Comparison of ENCODE assay signal across 12 mouse cellular contexts in genomic region chr9:116350804-116351547, GRCm38 (mm10).
DNase-seq lines count a peak whose midpoint lies in the region; ATAC-seq and TF ChIP-seq lines count a peak whose summit lies in the region.
"Had no signal": no experiment of that assay in that cellular context is flagged by ENCODE, and none has a peak within 500 bp of the region (broad histone marks: within the 10 kb centered on the region; RNA-seq: fewer than 3 reads in every experiment).

No protein-coding gene starts in this region.

- WGBS in cerebellum, adult 2 months, result 58% methylated on average over 10 of the region's 10 CpGs
- WGBS in limb, embryonic 12.5 days, result 77% methylated on average over 10 of the region's 10 CpGs
- 92% methylated on average over 10 of the region's 10 CpGs for WGBS in limb, embryonic 10.5 days
- WGBS in bone marrow, adult 2 months, result 47% methylated on average over 10 of the region's 10 CpGs
- 56% methylated on average over 10 of the region's 10 CpGs for WGBS in limb, embryonic 14.5 days

- no peak overlapping the region for H3K4me2 ChIP-seq in limb, embryonic 12.5 days
- no peak overlapping the region for H3K4me2 ChIP-seq in limb, embryonic 14.5 days (replicated peaks; ENCODE audit: low read depth, low read length, severe bottlenecking)
- H3K4me2 ChIP-seq: forebrain, embryonic 13.5 days; limb, embryonic 15.5 days had no signal

- TF ChIP-seq CTCF in cerebellum, adult 2 months (IDR thresholded peaks at IDR 0.05; ENCODE audit: borderline replicate concordance, insufficient read depth, low read depth, low read length), result no peak
- no peak for TF ChIP-seq CTCF in bone marrow, adult 2 months (IDR thresholded peaks at IDR 0.05; ENCODE audit: control insufficient read depth, insufficient read depth, low read length)

- H3K27me3 ChIP-seq in cerebellum, adult 2 months (ENCODE audit: control insufficient read depth, insufficient read depth, low read length), result no peaks in the 10 kb centered on the region
- no peaks in the 10 kb centered on the region for H3K27me3 ChIP-seq in limb, embryonic 12.5 days
- no peaks in the 10 kb centered on the region for H3K27me3 ChIP-seq in limb, embryonic 10.5 days (ENCODE audit: low read depth, poor library complexity, severe bottlenecking)
- no peaks in the 10 kb centered on the region for H3K27me3 ChIP-seq in limb, embryonic 14.5 days (ENCODE audit: control insufficient read depth, insufficient read depth, low read length)
- H3K27me3 ChIP-seq: forebrain, embryonic 13.5 days; limb, embryonic 15.5 days had no signal

- no peak overlapping the region for H3K9ac ChIP-seq in limb, embryonic 12.5 days (replicated peaks)
- H3K9ac ChIP-seq in limb, embryonic 14.5 days (ENCODE audit: low read depth, low read length, severe bottlenecking), result no peak overlapping the region
- H3K9ac ChIP-seq: forebrain, embryonic 13.5 days; limb, embryonic 15.5 days had no signal

- no peaks in the 10 kb centered on the region for H3K36me3 ChIP-seq in limb, embryonic 12.5 days
- no peaks in the 10 kb centered on the region for H3K36me3 ChIP-seq in limb, embryonic 10.5 days
- no peaks in the 10 kb centered on the region for H3K36me3 ChIP-seq in limb, embryonic 14.5 days (ENCODE audit: control insufficient read depth, insufficient read depth, low read length)
- H3K36me3 ChIP-seq: G1E; limb, embryonic 15.5 days had no signal

- no peak for TF ChIP-seq POLR2A in cerebellum, adult 2 months (IDR thresholded peaks at IDR 0.05; ENCODE audit: borderline replicate concordance, insufficient read depth, low read length)
- no peak for TF ChIP-seq POLR2A in bone marrow, adult 2 months (IDR thresholded peaks at IDR 0.05; ENCODE audit: borderline replicate concordance, control insufficient read depth, low read depth, low read length)
- TF ChIP-seq POLR2A in limb, embryonic 14.5 days (IDR thresholded peaks at IDR 0.05; ENCODE audit: borderline replicate concordance, extremely low read depth, insufficient read depth, insufficient read length), result no peak

- H3K9me3 ChIP-seq in limb, embryonic 12.5 days, result no peaks in the 10 kb centered on the region
- H3K9me3 ChIP-seq in limb, embryonic 10.5 days (replicated peaks), result no peaks in the 10 kb centered on the region
- H3K9me3 ChIP-seq in limb, embryonic 14.5 days (ENCODE audit: control insufficient read depth, low read length), result no peaks in the 10 kb centered on the region
- H3K9me3 ChIP-seq: forebrain, embryonic 13.5 days; limb, embryonic 15.5 days had no signal

- no peaks in the 10 kb centered on the region for H3K4me1 ChIP-seq in cerebellum, adult 2 months (ENCODE audit: control insufficient read depth, insufficient read depth, low read length)
- H3K4me1 ChIP-seq in limb, embryonic 12.5 days (replicated peaks), result peaks cover 8% of the 10 kb centered on the region; the same call in 1 of the 2 replicates
- peaks cover 7% of the 10 kb centered on the region for H3K4me1 ChIP-seq in limb, embryonic 10.5 days
- H3K4me1 ChIP-seq in bone marrow, adult 2 months (ENCODE audit: control insufficient read depth, insufficient read depth, low read length), result peaks cover 3% of the 10 kb centered on the region
- peaks cover 4% of the 10 kb centered on the region for H3K4me1 ChIP-seq in limb, embryonic 14.5 days (ENCODE audit: control insufficient read depth, insufficient read depth, low read length)

- no peak for ATAC-seq in limb, embryonic 12.5 days (ENCODE audit: insufficient number of reproducible peaks, insufficient read depth, low FRiP score, low TSS enrichment, low read depth)
- no peak for ATAC-seq in limb, embryonic 14.5 days (ENCODE audit: low FRiP score, low read depth)
- ATAC-seq: forebrain, embryonic 13.5 days had no signal

- no peak overlapping the region for H3K27ac ChIP-seq in cerebellum, adult 2 months (ENCODE audit: insufficient read depth, low read length)
- H3K27ac ChIP-seq in limb, embryonic 12.5 days, result peak overlapping the region; percentile 41; the same call in 1 of the 2 replicates
- no peak overlapping the region for H3K27ac ChIP-seq in limb, embryonic 10.5 days
- peak overlapping the region; percentile 72; the same call in 1 of the 2 replicates for H3K27ac ChIP-seq in bone marrow, adult 2 months (ENCODE audit: control insufficient read depth, insufficient read depth, low read depth, low read length, poor library complexity)
- H3K27ac ChIP-seq in limb, embryonic 14.5 days (replicated peaks; ENCODE audit: low read depth, low read length), result peak overlapping the region; percentile 50; the same call in 1 of the 2 replicates
- H3K27ac ChIP-seq: forebrain, embryonic 13.5 days; limb, embryonic 15.5 days had no signal

- intact Hi-C loops in heart, postnatal 25 days (cut with DNase I), result no loop called here

- no peak overlapping the region for H3K4me3 ChIP-seq in cerebellum, adult 2 months (replicated peaks; ENCODE audit: insufficient read depth, low read depth, low read length)
- H3K4me3 ChIP-seq in limb, embryonic 12.5 days (replicated peaks), result no peak overlapping the region
- no peak overlapping the region for H3K4me3 ChIP-seq in limb, embryonic 10.5 days
- no peak overlapping the region for H3K4me3 ChIP-seq in bone marrow, adult 2 months (replicated peaks; ENCODE audit: control insufficient read depth, low read depth, low read length)
- no peak overlapping the region for H3K4me3 ChIP-seq in limb, embryonic 14.5 days (replicated peaks; ENCODE audit: low read length)
- H3K4me3 ChIP-seq: forebrain, embryonic 13.5 days; limb, embryonic 15.5 days had no signal

- peak; percentile 73 to 78 for DNase-seq in cerebellum, postnatal 10 days
- no peak for DNase-seq in cerebellum, adult 2 months
- DNase-seq in limb, embryonic 10.5 days (ENCODE audit: low spot score), result no peak
- no peak for DNase-seq in limb, embryonic 14.5 days (ENCODE audit: low spot score)
- DNase-seq in heart, postnatal 25 days (ENCODE audit: low spot score), result no peak
- no peak for DNase-seq in cerebellum, adult 11-12 months
- DNase-seq: cerebellum, adult 8-10 months had no signal

Comparison
In these comparisons a context has a peak if more than half of its experiments do, and no peak if none do; other contexts are left out.
1. DNase-seq: peak in cerebellum, postnatal 10 days (2 of 2); none in cerebellum, adult 2 months (0 of 2), limb, embryonic 10.5 days (single experiment), limb, embryonic 14.5 days (single experiment), heart, postnatal 25 days (single experiment) and cerebellum, adult 11-12 months (single experiment).
2. H3K27ac ChIP-seq: peak in limb, embryonic 12.5 days (single experiment), bone marrow, adult 2 months (single experiment) and limb, embryonic 14.5 days (single experiment); none in cerebellum, adult 2 months (single experiment) and limb, embryonic 10.5 days (single experiment).